Mouse (Mus musculus): ENCODE measurements around the gene Ptch1. TPM values are rescaled to one million over a fixed set of nuclear protein-coding genes. Genes with fewer than 3 reads are reported as not detected.

Gene Ptch1
- polyA plus RNA-seq, 1 experiment from 2014 or later = 19.2 TPM

GRCm38 (mm10) chr13:63562141-63562971 lies 11.0 kb downstream of the Ptch1 start:
- under 1% methylated on average over 7 of the region's 7 CpGs for WGBS
- Histone ChIP-seq H3K4me2 (peak overlapping the region; percentile 95), H3K9me3 (no peaks in the 10 kb centered on the region), H3K27ac (replicated peaks) (peak overlapping the region; percentile 99), H3K36me3 (0 out of 2 replicates have a peak, but pooled peaks cover 5% of the 10 kb centered on the region), H3K4me1 (replicated peaks) (peaks cover 64% of the 10 kb centered on the region), H3K4me3 (peak overlapping the region; percentile 95), H3K27me3 (no peaks in the 10 kb centered on the region), H3K9ac (peak overlapping the region; percentile 99)
- no peak for ATAC-seq (ENCODE audit: low read depth)

GRCm38 (mm10) chr13:63558297-63558890 lies 15.0 kb downstream of the Ptch1 start:
- no peak for ATAC-seq (ENCODE audit: low read depth)
- 19% methylated on average over 8 of the region's 8 CpGs for WGBS
- peak overlapping the region; percentile 95 for H3K4me2 ChIP-seq
- H3K9me3 ChIP-seq = no peaks in the 10 kb centered on the region
- peak overlapping the region; percentile 9 for H3K4me3 ChIP-seq
- H3K27ac ChIP-seq (replicated peaks) = peak overlapping the region; percentile 89
- H3K27me3 ChIP-seq = no peaks in the 10 kb centered on the region
- H3K36me3 ChIP-seq = 0 out of 2 replicates have a peak, but pooled peaks cover 5% of the 10 kb centered on the region
- H3K4me1 ChIP-seq (replicated peaks) = peaks cover 93% of the 10 kb centered on the region
- H3K9ac ChIP-seq = peak overlapping the region; percentile 57

DNA sequence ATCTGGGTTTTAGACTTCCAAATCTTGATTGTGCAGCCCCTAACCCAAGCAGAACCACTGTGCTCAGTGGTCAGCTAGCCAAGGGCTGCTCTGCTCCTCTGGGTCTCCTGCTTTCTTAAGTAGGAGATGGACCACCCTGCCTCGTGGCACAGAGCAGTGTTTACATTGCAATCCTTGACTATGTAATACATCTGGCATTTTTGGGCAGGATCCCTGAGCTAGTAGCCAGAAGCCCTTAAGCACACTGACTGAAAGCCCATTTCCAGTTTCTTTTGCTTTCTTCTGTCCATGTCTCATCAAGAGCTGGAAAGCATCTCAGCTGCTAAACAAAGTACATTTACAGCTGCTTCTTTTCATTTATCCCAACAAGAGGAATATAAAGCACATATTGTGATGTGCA lies 17.0 kb downstream of the Ptch1 start:
- Histone ChIP-seq H3K9ac (no peak overlapping the region), H3K4me3 (0 out of 2 replicates have a peak overlapping the region, but pooled peaks have one; percentile 6), H3K36me3 (0 out of 2 replicates have a peak, but pooled peaks cover 5% of the 10 kb centered on the region), H3K27ac (replicated peaks) (peak overlapping the region; percentile 89), H3K4me2 (peak overlapping the region; percentile 95), H3K4me1 (replicated peaks) (peaks cover 100% of the 10 kb centered on the region), H3K9me3 (no peaks in the 10 kb centered on the region), H3K27me3 (no peaks in the 10 kb centered on the region)
- ATAC-seq (ENCODE audit: low read depth) = no peak
- 28% methylated on average over 1 of the region's 1 CpGs for WGBS

- peak overlapping the region; percentile 6; the same call in 1 of the 2 replicates for H3K4me3 ChIP-seq
- no peak for ATAC-seq (ENCODE audit: low read depth)
- WGBS = 23% methylated on average over 5 of the region's 5 CpGs
- peaks cover 100% of the 10 kb centered on the region for H3K4me1 ChIP-seq (replicated peaks)
- peak overlapping the region; percentile 95 for H3K4me2 ChIP-seq
- H3K27ac ChIP-seq (replicated peaks) = peak overlapping the region; percentile 89
- peak overlapping the region; percentile 52 for H3K9ac ChIP-seq
- H3K36me3 ChIP-seq = 0 out of 2 replicates have a peak, but pooled peaks cover 4% of the 10 kb centered on the region
- H3K9me3 ChIP-seq = no peaks in the 10 kb centered on the region
- H3K27me3 ChIP-seq = no peaks in the 10 kb centered on the region
These were observed 17.5 kb downstream of the Ptch1 start for GRCm38 (mm10) chr13:63555885-63556284.

DNA sequence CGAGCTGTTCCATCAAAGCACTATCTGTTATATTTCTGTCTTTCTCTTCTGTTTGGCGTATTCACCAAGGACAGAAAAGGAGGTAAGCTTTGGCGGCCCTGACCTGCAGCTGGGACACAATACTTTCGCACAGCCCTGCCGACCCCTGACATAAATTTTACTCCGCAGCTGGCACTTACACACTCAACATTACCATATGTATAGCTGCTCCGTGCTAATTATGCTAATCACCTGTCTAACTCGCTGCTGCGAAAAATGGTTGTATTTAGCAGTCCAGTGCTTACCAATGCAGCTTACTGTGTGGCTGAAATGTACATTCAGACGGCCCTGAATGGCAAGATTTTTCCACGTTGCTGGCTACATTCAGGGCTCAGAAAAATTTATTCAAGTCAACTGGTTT lies 18.8 kb downstream of the Ptch1 start:
- peak; percentile 72 for ATAC-seq (ENCODE audit: low read depth)
- Histone ChIP-seq H3K4me1 (replicated peaks) (peaks cover 100% of the 10 kb centered on the region), H3K9ac (no peak overlapping the region), H3K27ac (replicated peaks) (peak overlapping the region; percentile 89), H3K27me3 (no peaks in the 10 kb centered on the region), H3K36me3 (peaks cover 4% of the 10 kb centered on the region; the same call in 1 of the 2 replicates), H3K4me3 (0 out of 2 replicates have a peak overlapping the region, but pooled peaks have one; percentile 3), H3K9me3 (no peaks in the 10 kb centered on the region), H3K4me2 (peak overlapping the region; percentile 95)
- 9% methylated on average over 11 of the region's 11 CpGs for WGBS

- peaks cover 99% of the 10 kb centered on the region for H3K4me1 ChIP-seq (replicated peaks)
- no peak for ATAC-seq (ENCODE audit: low read depth)
- no peaks in the 10 kb centered on the region for H3K27me3 ChIP-seq
- H3K27ac ChIP-seq (replicated peaks) = peak overlapping the region; percentile 89
- H3K4me2 ChIP-seq = peak overlapping the region; percentile 95
- H3K9ac ChIP-seq = no peak overlapping the region
- no peaks in the 10 kb centered on the region for H3K9me3 ChIP-seq
- no peak overlapping the region for H3K4me3 ChIP-seq
- H3K36me3 ChIP-seq = peaks cover 5% of the 10 kb centered on the region; the same call in 1 of the 2 replicates
- 25% methylated on average over 5 of the region's 5 CpGs for WGBS
These were observed 20.0 kb downstream of the Ptch1 start for GRCm38 (mm10) chr13:63553436-63553835.

GRCm38 (mm10) chr13:63552291-63552932 lies 21.0 kb downstream of the Ptch1 start:
- Histone ChIP-seq H3K27ac (replicated peaks) (peak overlapping the region; percentile 89), H3K27me3 (no peaks in the 10 kb centered on the region), H3K36me3 (peaks cover 13% of the 10 kb centered on the region), H3K4me2 (peak overlapping the region; percentile 37), H3K9me3 (no peaks in the 10 kb centered on the region), H3K4me1 (replicated peaks) (peaks cover 97% of the 10 kb centered on the region), H3K4me3 (no peak overlapping the region), H3K9ac (peak overlapping the region; percentile 57)
- peak; percentile 78 for ATAC-seq (ENCODE audit: low read depth)
- WGBS = 30% methylated on average over 10 of the region's 10 CpGs

DNA sequence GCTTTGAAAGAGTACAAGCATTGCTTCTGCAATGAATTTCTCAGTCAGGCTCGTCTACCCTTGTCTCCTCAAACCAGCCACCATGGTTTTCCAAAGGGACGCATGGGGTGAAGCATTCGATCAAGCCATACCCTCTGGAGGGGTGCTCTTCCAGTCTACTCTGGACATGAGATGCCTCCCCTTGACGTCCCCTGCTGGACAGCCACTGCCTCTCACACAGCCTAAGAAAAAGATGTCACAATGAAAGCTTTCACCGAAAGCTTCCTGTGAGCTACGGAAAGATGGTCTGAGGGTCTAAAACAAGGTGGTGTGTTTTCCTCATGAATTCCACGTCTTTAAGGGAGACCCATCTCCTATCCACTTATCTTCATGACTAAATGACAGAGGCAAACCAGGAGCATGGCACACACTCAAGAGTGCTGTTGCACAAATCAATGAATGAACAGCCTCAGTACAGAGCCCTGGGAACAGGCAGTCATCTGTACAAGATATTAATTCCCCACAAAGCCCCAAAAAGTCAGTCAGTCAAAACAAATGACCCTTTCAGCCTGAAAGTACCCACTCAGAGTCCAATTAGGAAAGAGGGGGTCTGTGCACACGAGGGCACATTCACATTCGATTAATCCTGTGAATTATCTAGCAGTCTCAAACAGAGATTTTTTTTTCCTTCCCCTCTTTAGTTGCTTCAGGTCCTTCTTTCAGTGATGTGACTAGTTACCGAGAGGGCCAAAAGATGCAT lies 21.7 kb downstream of the Ptch1 start:
- peak overlapping the region; percentile 37 for H3K4me2 ChIP-seq
- peaks cover 90% of the 10 kb centered on the region for H3K4me1 ChIP-seq (replicated peaks)
- no peak overlapping the region for H3K4me3 ChIP-seq
- H3K27ac ChIP-seq (replicated peaks) = peak overlapping the region; percentile 89
- H3K36me3 ChIP-seq = peaks cover 13% of the 10 kb centered on the region
- H3K9ac ChIP-seq = peak overlapping the region; percentile 57; the same call in 1 of the 2 replicates
- ATAC-seq (ENCODE audit: low read depth) = peak; percentile 27; the same call in 1 of the 2 replicates
- no peaks in the 10 kb centered on the region for H3K27me3 ChIP-seq
- no peaks in the 10 kb centered on the region for H3K9me3 ChIP-seq
- WGBS = 31% methylated on average over 10 of the region's 10 CpGs

GRCm38 (mm10) chr13:63550367-63550766 lies 23.0 kb downstream of the Ptch1 start:
- Histone ChIP-seq H3K4me2 (peak overlapping the region; percentile 37), H3K9me3 (no peaks in the 10 kb centered on the region), H3K4me3 (no peak overlapping the region), H3K4me1 (replicated peaks) (peaks cover 89% of the 10 kb centered on the region), H3K27me3 (no peaks in the 10 kb centered on the region), H3K9ac (no peak overlapping the region), H3K36me3 (peaks cover 13% of the 10 kb centered on the region), H3K27ac (replicated peaks) (peak overlapping the region; percentile 89; the same call in 1 of the 2 replicates)
- WGBS = 58% methylated on average over 5 of the region's 5 CpGs
- ATAC-seq (ENCODE audit: low read depth) = no peak

- peak; percentile 17; the same call in 1 of the 2 replicates for ATAC-seq (ENCODE audit: low read depth)
- H3K4me1 ChIP-seq (replicated peaks) = peaks cover 89% of the 10 kb centered on the region
- WGBS = 41% methylated on average over 5 of the region's 5 CpGs
These were observed 24.2 kb downstream of the Ptch1 start for GRCm38 (mm10) chr13:63549210-63549609.

DNA sequence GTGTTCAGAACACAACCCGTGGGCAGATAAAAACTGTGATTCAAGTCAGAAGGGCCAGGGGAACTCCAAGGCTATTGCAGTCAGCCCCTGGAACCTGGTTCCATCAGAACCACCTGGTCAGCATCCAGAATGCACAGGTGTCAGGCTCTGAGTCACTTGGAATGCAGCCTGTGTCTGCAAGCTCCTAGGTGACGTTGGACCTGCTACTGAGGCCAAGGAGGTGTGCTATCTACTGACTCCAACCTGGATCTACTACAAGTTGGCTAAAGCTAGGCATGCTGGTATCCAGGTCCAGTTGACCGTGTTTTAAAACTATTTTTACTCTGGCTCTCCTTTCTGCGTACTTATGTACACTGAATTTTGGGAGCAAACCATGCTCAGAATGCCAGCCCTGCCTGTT lies 24.8 kb downstream of the Ptch1 start:
- peaks cover 14% of the 10 kb centered on the region for H3K36me3 ChIP-seq
- no peak for ATAC-seq (ENCODE audit: low read depth)
- no peaks in the 10 kb centered on the region for H3K27me3 ChIP-seq
- peak overlapping the region; percentile 55 for H3K27ac ChIP-seq (replicated peaks)
- WGBS = 86% methylated on average over 4 of the region's 4 CpGs
- H3K9me3 ChIP-seq = no peaks in the 10 kb centered on the region
- peaks cover 89% of the 10 kb centered on the region for H3K4me1 ChIP-seq (replicated peaks)
- H3K4me3 ChIP-seq = no peak overlapping the region
- 0 out of 2 replicates have a peak overlapping the region, but pooled peaks have one; percentile 2 for H3K9ac ChIP-seq
- peak overlapping the region; percentile 13; the same call in 1 of the 2 replicates for H3K4me2 ChIP-seq

More at GRCm38 (mm10) chr13:63549210-63549609, 24.2 kb downstream of the Ptch1 start:
- Histone ChIP-seq H3K27me3 (no peaks in the 10 kb centered on the region), H3K27ac (replicated peaks) (peak overlapping the region; percentile 55), H3K4me3 (no peak overlapping the region), H3K9ac (no peak overlapping the region), H3K9me3 (no peaks in the 10 kb centered on the region), H3K4me2 (no peak overlapping the region), H3K36me3 (peaks cover 13% of the 10 kb centered on the region)
